Mouse (Mus musculus) lung, embryonic 16.5 days (tissue): ENCODE data around the gene Exoc4. TPM values are rescaled to one million over a fixed set of nuclear protein-coding genes. Genes with fewer than 3 reads are reported as not detected.

Experiments used
- ATAC-seq: fragments of 200-750 bp; cut with Nextera tagmentation; 2 replicates; pipeline ENCODE4 v1.8.0; 2017; ENCODE audit warnings: low read depth, mild to moderate bottlenecking, moderate library complexity
- H3K27ac ChIP-seq: fragments of 300-500 bp; sonication (generic); 2 replicates; pipeline ENCODE4 v1.5.1; 2014; ENCODE audit warnings: mild to moderate bottlenecking, control low read depth, low read length
- H3K27me3 ChIP-seq: fragments of 300-500 bp; sonication (generic); 2 replicates; pipeline ENCODE4 v1.6.1; 2014; ENCODE audit warnings: low read depth, low read length, mixed read lengths; ENCODE audit not compliant: control insufficient read depth, insufficient read depth
- H3K36me3 ChIP-seq: fragments of 300-500 bp; sonication (generic); 2 replicates; pipeline ENCODE4 v1.6.1; 2014; ENCODE audit warnings: low read length; ENCODE audit not compliant: control insufficient read depth, insufficient read depth
- H3K4me1 ChIP-seq: fragments of 300-500 bp; sonication (generic); replicated peaks from 2 replicates; pipeline ENCODE4 v1.6.1; 2014; ENCODE audit warnings: low read length, mixed read lengths; ENCODE audit not compliant: control insufficient read depth, insufficient read depth
- H3K4me2 ChIP-seq: fragments of 300-500 bp; sonication (generic); 2 replicates; pipeline ENCODE4 v1.6.1; 2014; ENCODE audit warnings: low read depth, low read length, control low read depth
- H3K4me3 ChIP-seq: fragments of 300-500 bp; sonication (generic); 2 replicates; pipeline ENCODE4 v1.5.1; 2014; ENCODE audit warnings: mild to moderate bottlenecking, low read length, control low read depth
- H3K9ac ChIP-seq: fragments of 300-500 bp; sonication (generic); 2 replicates; pipeline ENCODE4 v1.6.1; 2014; ENCODE audit warnings: low read length, control low read depth
- H3K9me3 ChIP-seq: fragments of 300-500 bp; sonication (generic); 2 replicates; pipeline ENCODE4 v1.6.1; 2016; ENCODE audit warnings: low read length; ENCODE audit not compliant: control insufficient read depth
- WGBS: fragments of 180-500 bp; shearing (Covaris S2); extraction: QIAGEN DNeasy Blood & Tissue Kit; methylation state at CpG from one replicate; pipeline ENCODE4 v1.1.7; 2014; 5-methylcytosine and 5-hydroxymethylcytosine counted together
- polyA plus RNA-seq: library from polyadenylated mRNA; unstranded; fragments of >200 nt; fragmentation: Nextera tagmentation; extraction: Ambion mirVana; gene quantifications from 2 replicates; pipeline ENCODE4 v1.2.1, GENCODE M21; 2015

Gene Exoc4
- polyA plus RNA-seq, 1 experiment from 2014 or later, result 36.8 TPM

DNA sequence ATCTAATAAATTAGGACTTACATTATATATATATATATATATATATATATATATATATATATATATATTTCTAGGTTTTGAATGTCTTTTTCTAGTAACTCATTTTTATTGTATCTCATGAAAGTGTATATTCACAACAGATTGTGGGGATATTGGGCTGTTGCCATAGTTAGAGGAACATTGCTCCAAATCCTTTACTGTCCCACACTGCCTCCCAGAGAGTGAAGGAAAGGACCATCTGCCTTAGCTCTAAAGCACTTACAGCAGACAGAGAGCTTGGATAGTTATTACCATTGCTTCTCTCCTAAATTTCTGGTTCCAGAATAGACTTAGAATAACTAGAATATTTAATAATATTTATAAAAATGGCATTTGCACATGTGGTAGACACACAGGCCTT is 512.7 kb downstream of the Exoc4 start:
- no peaks in the 10 kb centered on the region for H3K36me3 ChIP-seq
- no peak for ATAC-seq

GRCm38 (mm10) chr6:33763245-33763644 is 514.4 kb downstream of the Exoc4 start:
- H3K4me1 ChIP-seq, result no peaks in the 10 kb centered on the region
- H3K4me3 ChIP-seq, result no peak overlapping the region
- no peaks in the 10 kb centered on the region for H3K9me3 ChIP-seq
- H3K9ac ChIP-seq, result no peak overlapping the region
- H3K36me3 ChIP-seq, result no peaks in the 10 kb centered on the region
- H3K4me2 ChIP-seq, result no peak overlapping the region
- no peak overlapping the region for H3K27ac ChIP-seq
- WGBS, result 74% methylated on average over 4 of the region's 4 CpGs
- H3K27me3 ChIP-seq, result no peaks in the 10 kb centered on the region
- ATAC-seq, result no peak

More for the DNA sequence above, 512.7 kb downstream of the Exoc4 start:
- Histone ChIP-seq H3K27me3 (no peaks in the 10 kb centered on the region), H3K4me2 (no peak overlapping the region), H3K27ac (no peak overlapping the region), H3K9me3 (no peaks in the 10 kb centered on the region), H3K4me1 (no peaks in the 10 kb centered on the region), H3K4me3 (no peak overlapping the region), H3K9ac (no peak overlapping the region)

- 31% methylated on average over 3 of the region's 3 CpGs for WGBS
- H3K27ac ChIP-seq, result no peak overlapping the region
- no peaks in the 10 kb centered on the region for H3K9me3 ChIP-seq
- peaks cover 3% of the 10 kb centered on the region; the same call in 1 of the 2 replicates for H3K4me1 ChIP-seq
- ATAC-seq, result no peak; the same call in 1 of the 2 replicates
- no peaks in the 10 kb centered on the region for H3K27me3 ChIP-seq
- H3K9ac ChIP-seq, result no peak overlapping the region
- no peaks in the 10 kb centered on the region for H3K36me3 ChIP-seq
- H3K4me2 ChIP-seq, result no peak overlapping the region
- no peak overlapping the region for H3K4me3 ChIP-seq
Measured at GRCm38 (mm10) chr6:33763970-33764369, 515.1 kb downstream of the Exoc4 start.

- H3K9me3 ChIP-seq, result no peaks in the 10 kb centered on the region
- no peak overlapping the region for H3K4me2 ChIP-seq
- no peak overlapping the region for H3K9ac ChIP-seq
- peaks cover 3% of the 10 kb centered on the region; the same call in 1 of the 2 replicates for H3K4me1 ChIP-seq
- 40% methylated on average over 3 of the region's 3 CpGs for WGBS
- no peaks in the 10 kb centered on the region for H3K36me3 ChIP-seq
- H3K4me3 ChIP-seq, result no peak overlapping the region
- no peak overlapping the region for H3K27ac ChIP-seq
- H3K27me3 ChIP-seq, result no peaks in the 10 kb centered on the region
- ATAC-seq, result no peak
Measured at GRCm38 (mm10) chr6:33769251-33769650, 520.4 kb downstream of the Exoc4 start.

- Histone ChIP-seq H3K9me3 (no peaks in the 10 kb centered on the region), H3K4me3 (no peak overlapping the region), H3K4me1 (peaks cover 3% of the 10 kb centered on the region; the same call in 1 of the 2 replicates), H3K27me3 (no peaks in the 10 kb centered on the region), H3K4me2 (no peak overlapping the region), H3K36me3 (no peaks in the 10 kb centered on the region), H3K27ac (no peak overlapping the region), H3K9ac (no peak overlapping the region)
- 73% methylated on average over 2 of the region's 2 CpGs for WGBS
- no peak for ATAC-seq
Measured at GRCm38 (mm10) chr6:33770021-33770420, 521.1 kb downstream of the Exoc4 start.

- H3K9ac ChIP-seq, result no peak overlapping the region
- no peaks in the 10 kb centered on the region for H3K36me3 ChIP-seq
- H3K4me1 ChIP-seq, result peaks cover 3% of the 10 kb centered on the region; the same call in 1 of the 2 replicates
- no peak for ATAC-seq
- H3K27me3 ChIP-seq, result no peaks in the 10 kb centered on the region
- no peaks in the 10 kb centered on the region for H3K9me3 ChIP-seq
- H3K4me3 ChIP-seq, result no peak overlapping the region
- H3K27ac ChIP-seq, result no peak overlapping the region
- H3K4me2 ChIP-seq, result no peak overlapping the region
- 61% methylated on average over 9 of the region's 9 CpGs for WGBS
Measured at GRCm38 (mm10) chr6:33772551-33773315, 523.8 kb downstream of the Exoc4 start.

- H3K9ac ChIP-seq, result no peak overlapping the region
- no peaks in the 10 kb centered on the region for H3K27me3 ChIP-seq
- H3K36me3 ChIP-seq, result no peaks in the 10 kb centered on the region
- 0 out of 2 replicates have a peak, but pooled peaks cover 2% of the 10 kb centered on the region for H3K4me1 ChIP-seq
- no peak overlapping the region for H3K4me3 ChIP-seq
- H3K4me2 ChIP-seq, result no peak overlapping the region
- no peaks in the 10 kb centered on the region for H3K9me3 ChIP-seq
- WGBS, result 79% methylated on average over 2 of the region's 2 CpGs
- ATAC-seq, result no peak
- no peak overlapping the region for H3K27ac ChIP-seq
Measured at GRCm38 (mm10) chr6:33792604-33793003, 543.7 kb downstream of the Exoc4 start.

- no peaks in the 10 kb centered on the region for H3K36me3 ChIP-seq
- H3K4me2 ChIP-seq, result no peak overlapping the region
- H3K4me3 ChIP-seq, result no peak overlapping the region
- no peak overlapping the region for H3K27ac ChIP-seq
- H3K9ac ChIP-seq, result no peak overlapping the region
- H3K4me1 ChIP-seq, result no peaks in the 10 kb centered on the region
- WGBS, result 66% methylated on average over 3 of the region's 3 CpGs
- H3K9me3 ChIP-seq, result no peaks in the 10 kb centered on the region
- no peak for ATAC-seq
- no peaks in the 10 kb centered on the region for H3K27me3 ChIP-seq
Measured at GRCm38 (mm10) chr6:33801254-33801653, 552.4 kb downstream of the Exoc4 start.

GRCm38 (mm10) chr6:33803481-33804098 is 554.7 kb downstream of the Exoc4 start:
- no peaks in the 10 kb centered on the region for H3K4me1 ChIP-seq
- ATAC-seq, result no peak
- WGBS, result 76% methylated on average over 3 of the region's 3 CpGs
- H3K9me3 ChIP-seq, result no peaks in the 10 kb centered on the region
- H3K4me3 ChIP-seq, result no peak overlapping the region
- no peaks in the 10 kb centered on the region for H3K27me3 ChIP-seq
- H3K27ac ChIP-seq, result no peak overlapping the region
- H3K36me3 ChIP-seq, result no peaks in the 10 kb centered on the region
- no peak overlapping the region for H3K4me2 ChIP-seq
- H3K9ac ChIP-seq, result no peak overlapping the region
